Mouse (Mus musculus) CH12.LX (cell line): ENCODE data around the gene Prkag3. TPM values are rescaled to one million over a fixed set of nuclear protein-coding genes. Genes with fewer than 3 reads are reported as not detected.

Experiments used
- DNase-seq: peaks from one replicate; pipeline ENCODE4 v3.0.0-alpha.2; 2013; ENCODE audit errors: extremely low read depth
- H3K27ac ChIP-seq: 2 replicates; pipeline ENCODE4 v1.5.1; 2012; ENCODE audit warnings: low read depth, mild to moderate bottlenecking, control low read depth, moderate library complexity; ENCODE audit not compliant: insufficient read depth
- H3K27me3 ChIP-seq: replicated peaks from 2 replicates; pipeline ENCODE3; 2012; ENCODE audit warnings: inconsistent platforms
- H3K36me3 ChIP-seq, 2 experiments: replicated peaks in 1 of 2; 2 replicates each; pipeline versions ENCODE3 to v1.6.1; 2012; ENCODE audit warnings: inconsistent platforms in 1 of 2, low read length in 1 of 2, mild to moderate bottlenecking in 1 of 2, mixed read lengths in 1 of 2, moderate library complexity in 1 of 2; ENCODE audit not compliant: control insufficient read depth in 1 of 2, insufficient read depth in 1 of 2
- H3K4me1 ChIP-seq, 2 experiments: 2 replicates each; pipeline ENCODE4 v1.6.1; 2012; ENCODE audit warnings: inconsistent platforms in 1 of 2, moderate library complexity in 1 of 2; ENCODE audit not compliant: insufficient read depth in 2 of 2, control insufficient read depth in 1 of 2
- H3K4me2 ChIP-seq: 2 replicates; pipeline ENCODE4 v1.6.1; 2012; ENCODE audit warnings: low read depth, mild to moderate bottlenecking, control low read depth; ENCODE audit not compliant: poor library complexity, insufficient read depth, severe bottlenecking
- H3K4me3 ChIP-seq, 3 experiments: fragments of 150-350 bp in 1 of 3; sonication (generic) in 1 of 3; replicated peaks in 1 of 3; 2 replicates each; pipeline versions ENCODE3 to v1.5.1; 2011 to 2012; ENCODE audit warnings: low read depth in 2 of 3, low read length in 2 of 3, mild to moderate bottlenecking in 2 of 3, moderate library complexity in 2 of 3, control low read depth in 1 of 3, improper control_type of control experiment in 1 of 3, inconsistent platforms in 1 of 3, mixed read lengths in 1 of 3; ENCODE audit not compliant: poor library complexity in 1 of 3
- H3K79me2 ChIP-seq: replicated peaks from 2 replicates; pipeline ENCODE4 v1.6.1; 2012; ENCODE audit warnings: mild to moderate bottlenecking, moderate library complexity; ENCODE audit not compliant: control insufficient read depth, poor library complexity, insufficient read depth, severe bottlenecking; ENCODE audit errors: extremely low read depth
- H3K9ac ChIP-seq: 2 replicates; pipeline ENCODE4 v1.6.1; 2012; ENCODE audit warnings: low read depth, mild to moderate bottlenecking, control low read depth, moderate library complexity; ENCODE audit not compliant: insufficient read depth
- H3K9me3 ChIP-seq: replicated peaks from 2 replicates; pipeline ENCODE3; 2012; ENCODE audit warnings: low read length, inconsistent platforms, mixed read lengths
- CHD1 ChIP-seq: IDR thresholded peaks from 2 replicates; pipeline ENCODE4 v1.6.1; 2012; ENCODE audit warnings: low read depth, low read length, improper control_type of control experiment, inconsistent platforms
- CHD2 ChIP-seq: IDR thresholded peaks from 2 replicates; pipeline ENCODE4 v1.6.1; 2011; ENCODE audit warnings: low read length, improper control_type of control experiment
- CTCF ChIP-seq, 2 experiments: IDR thresholded peaks in 1 of 2; conservative IDR thresholded peaks in 1 of 2; 2 replicates each; pipeline ENCODE4 v1.5.1; 2011 to 2012; ENCODE audit warnings: low read depth in 2 of 2, low read length in 2 of 2, improper control_type of control experiment in 1 of 2, inconsistent platforms in 1 of 2, mild to moderate bottlenecking in 1 of 2, moderate library complexity in 1 of 2
- E2F4 ChIP-seq: IDR thresholded peaks from 2 replicates; pipeline ENCODE4 v1.6.1; 2011; ENCODE audit warnings: low read depth, low read length, improper control_type of control experiment; ENCODE audit not compliant: insufficient replicate concordance
- ELF1 ChIP-seq: IDR thresholded peaks from 2 replicates; pipeline ENCODE4 v1.6.1; 2014; ENCODE audit warnings: low read depth, mild to moderate bottlenecking, inconsistent platforms, low read length, improper control_type of control experiment
- ETS1 ChIP-seq: conservative IDR thresholded peaks from 2 replicates; pipeline ENCODE4 v1.6.1; 2012; ENCODE audit warnings: low read depth, mild to moderate bottlenecking, inconsistent platforms, low read length, improper control_type of control experiment, moderate library complexity
- IRF4 ChIP-seq: IDR thresholded peaks from 2 replicates; pipeline ENCODE4 v1.6.1; 2014; ENCODE audit warnings: low read depth, mild to moderate bottlenecking, inconsistent platforms, low read length, improper control_type of control experiment
- JUND ChIP-seq: conservative IDR thresholded peaks from 2 replicates; pipeline ENCODE4 v1.6.1; 2011; ENCODE audit warnings: low read depth, low read length, improper control_type of control experiment
- MAX ChIP-seq: IDR thresholded peaks from 2 replicates; pipeline ENCODE4 v1.6.1; 2011; ENCODE audit warnings: low read length, improper control_type of control experiment
- MEF2A ChIP-seq: IDR thresholded peaks from 2 replicates; pipeline ENCODE4 v1.6.1; 2014; ENCODE audit warnings: low read depth, mild to moderate bottlenecking, inconsistent platforms, low read length, improper control_type of control experiment, borderline replicate concordance
- POLR2A ChIP-seq: IDR thresholded peaks from 2 replicates; pipeline ENCODE4 v1.6.1; 2011; ENCODE audit warnings: low read depth, mild to moderate bottlenecking, improper control_type of control experiment, low read length
- POLR2AphosphoS2 ChIP-seq: IDR thresholded peaks from 2 replicates; pipeline ENCODE4 v1.6.1; 2011; ENCODE audit warnings: low read depth, low read length, improper control_type of control experiment
- RAD21 ChIP-seq: IDR thresholded peaks from 2 replicates; pipeline ENCODE4 v1.6.1; 2011; ENCODE audit warnings: low read depth, mild to moderate bottlenecking, low read length, improper control_type of control experiment, moderate library complexity
- SIN3A ChIP-seq: IDR thresholded peaks from 2 replicates; pipeline ENCODE4 v1.6.1; 2012; ENCODE audit warnings: low read length, improper control_type of control experiment, inconsistent platforms
- SMC3 ChIP-seq: IDR thresholded peaks from 2 replicates; pipeline ENCODE4 v1.6.1; 2011; ENCODE audit warnings: low read depth, low read length, improper control_type of control experiment
- TBP ChIP-seq: conservative IDR thresholded peaks from 2 replicates; pipeline ENCODE4 v1.6.1; 2011; ENCODE audit warnings: low read depth, low read length, improper control_type of control experiment
- TCF12 ChIP-seq: IDR thresholded peaks from 2 replicates; pipeline ENCODE4 v1.6.1; 2014; ENCODE audit warnings: low read depth, mild to moderate bottlenecking, inconsistent platforms, low read length, improper control_type of control experiment
- UBTF ChIP-seq: IDR thresholded peaks from 2 replicates; pipeline ENCODE4 v1.6.1; 2012; ENCODE audit warnings: low read depth, mild to moderate bottlenecking, inconsistent platforms, low read length, improper control_type of control experiment, moderate library complexity
- ZMIZ1 ChIP-seq: IDR thresholded peaks from 2 replicates; pipeline ENCODE4 v1.6.1; 2012; ENCODE audit warnings: low read depth, mild to moderate bottlenecking, inconsistent platforms, low read length, improper control_type of control experiment
- ZNF384 ChIP-seq: IDR thresholded peaks from 2 replicates; pipeline ENCODE4 v1.6.1; 2012; ENCODE audit warnings: low read depth, low read length, improper control_type of control experiment, inconsistent platforms
- dilution Hi-C: fragments of 300-500 bp; cut with MboI; formaldehyde crosslinking; loops from 2 replicates; pipeline ENCODE4 v1.14.3; 2020; ENCODE audit warnings: low sequenced_read_pairs; ENCODE audit not compliant: extremely low pct_unique_long_range_greater_than_20kb, extremely low pct_ligation_motif_present
- in situ Hi-C: fragments of 300-500 bp; cut with MboI; formaldehyde crosslinking; loops from 3 replicates; pipeline ENCODE4 v1.14.3; 2019; ENCODE audit warnings: low sequenced_read_pairs, low pct_ligation_motif_present, low pct_unique_long_range_greater_than_20kb, mixed read lengths
- polyA plus RNA-seq: library from polyadenylated mRNA; unstranded; fragments of >175 nt; gene quantifications from 2 replicates; pipeline ENCODE4 v1.2.1, GENCODE M21; 2012; ENCODE audit warnings: low read depth; ENCODE audit not compliant: insufficient read length
- total RNA-seq, 2 experiments: library from RNA; depleted of rRNA; stranded (reverse); fragments of 300-350 nt in 1 of 2; fragments of >200 nt in 1 of 2; gene quantifications; 2 replicates each; pipeline ENCODE4 v1.2.3; 2012 to 2014

Prkag3 gene
- total and polyA plus RNA-seq, 3 experiments: 0.09 to 0.13 TPM; not detected in 1

DNA sequence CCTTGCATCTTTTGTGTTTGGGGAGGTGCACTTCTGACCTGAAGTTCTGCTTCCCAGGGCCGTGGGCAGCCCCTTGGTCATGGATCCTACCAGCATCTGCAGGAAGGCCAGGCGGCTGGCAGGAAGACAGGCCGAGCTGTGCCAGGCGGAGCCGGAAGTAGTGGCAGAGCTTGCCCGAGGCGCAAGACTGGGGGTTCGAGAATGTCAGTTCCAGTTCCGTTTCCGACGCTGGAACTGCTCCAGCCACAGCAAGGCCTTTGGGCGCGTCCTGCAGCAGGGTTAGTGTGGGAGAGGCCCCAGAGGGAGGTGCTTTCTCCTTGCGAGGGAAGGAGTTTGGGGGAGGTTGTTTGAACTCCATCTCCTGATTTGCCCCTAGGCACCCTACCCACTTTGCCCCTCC, 33.0 kb upstream of the Prkag3 start:
- dilution Hi-C loops: no loop called here
- H3K4me3 ChIP-seq: no peak overlapping the region
- H3K4me2 ChIP-seq: no peak overlapping the region
- no peaks in the 10 kb centered on the region for H3K27me3 ChIP-seq
- H3K9me3 ChIP-seq: peaks cover 12% of the 10 kb centered on the region
- H3K4me1 ChIP-seq: peaks cover 0 to 18% of the 10 kb centered on the region in 2 experiments; a peak in 3 of 4 replicates
- no peak for TF ChIP-seq ELF1
- TF ChIP-seq POLR2A: no peak
- no peak for TF ChIP-seq SIN3A
- no peak for TF ChIP-seq JUND
- TF ChIP-seq, all 38 proteins: peak for 0
- Histone ChIP-seq H3K79me2 (no peaks in the 10 kb centered on the region), H3K36me3 (peaks cover 0 to 27% of the 10 kb centered on the region in 2 experiments), H3K9ac (no peak overlapping the region), H3K27ac (no peak overlapping the region)
- in situ Hi-C loops: no loop called here
- DNase-seq: no peak

DNA sequence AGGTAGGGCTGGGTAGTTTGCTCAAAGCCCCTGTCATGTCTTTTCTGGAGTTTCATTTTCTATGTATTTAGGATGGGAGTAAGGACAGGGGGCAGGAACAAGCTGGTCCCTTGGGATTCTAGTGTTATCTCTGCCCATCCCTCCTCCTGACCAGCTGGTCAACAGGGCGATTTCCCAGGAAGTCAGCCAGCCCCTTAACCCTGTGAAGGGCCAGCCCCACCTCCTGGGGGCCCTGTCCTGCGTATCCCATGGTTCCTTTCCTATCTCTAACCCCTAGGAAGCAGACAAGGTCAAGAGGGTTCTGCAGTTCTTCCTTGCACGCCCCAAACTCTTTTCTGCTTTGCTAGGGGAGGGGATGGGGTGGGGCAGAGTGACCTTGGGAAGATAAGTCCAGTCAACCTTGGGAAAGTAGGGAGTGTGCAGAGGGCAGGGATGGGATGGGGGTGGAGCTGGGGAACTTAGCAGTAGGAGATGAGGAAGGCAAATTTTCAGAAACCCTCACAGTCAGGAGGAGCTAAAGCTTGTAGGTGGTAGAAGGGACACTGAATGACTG, 30.0 kb upstream of the Prkag3 start:
- TF ChIP-seq TBP: no peak
- no peak for TF ChIP-seq MEF2A
- no peak for TF ChIP-seq CHD1
- no peak overlapping the region for H3K4me3 ChIP-seq
- dilution Hi-C loops (no loop called here), in situ Hi-C loops (no loop called here)
- DNase-seq: no peak
- peaks cover 16 to 36% of the 10 kb centered on the region in 2 experiments for H3K4me1 ChIP-seq
- H3K27me3 ChIP-seq: no peaks in the 10 kb centered on the region
- H3K79me2 ChIP-seq: no peaks in the 10 kb centered on the region
- H3K27ac ChIP-seq: no peak overlapping the region
- no peak overlapping the region for H3K4me2 ChIP-seq
- H3K36me3 ChIP-seq: peaks cover 0 to 16% of the 10 kb centered on the region in 2 experiments
- H3K9me3 ChIP-seq: peaks cover under 1% of the 10 kb centered on the region
- H3K9ac ChIP-seq: no peak overlapping the region

DNA sequence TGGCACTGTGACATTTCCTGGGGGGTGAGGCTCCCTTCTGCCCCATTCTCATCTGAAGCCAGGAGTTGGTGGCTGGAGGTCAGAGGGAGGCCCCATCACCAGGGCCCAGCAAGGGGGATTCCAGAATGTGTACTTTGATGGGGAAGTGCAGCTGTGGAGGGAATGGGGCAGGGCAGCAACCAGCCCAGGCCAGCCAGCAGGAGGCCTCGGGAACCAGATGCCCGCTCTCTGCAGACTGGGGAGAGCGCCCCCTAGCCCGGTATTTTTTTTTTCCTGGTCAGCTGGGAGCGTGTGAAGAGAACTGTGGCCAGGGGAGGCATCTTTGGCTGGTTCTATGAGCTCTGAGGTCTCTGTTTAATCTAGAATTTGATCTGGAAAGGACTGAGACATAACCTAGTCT, 26.8 kb upstream of the Prkag3 start:
- H3K36me3 ChIP-seq: no peaks in the 10 kb centered on the region
- peaks cover 19 to 53% of the 10 kb centered on the region in 2 experiments for H3K4me1 ChIP-seq
- H3K4me2 ChIP-seq: no peak overlapping the region
- dilution Hi-C loops: no loop called here
- TF ChIP-seq CTCF (conservative IDR thresholded peaks at IDR 0.05 in 1 of 2, IDR thresholded peaks at IDR 0.05 in 1 of 2; ENCODE audit: low read depth in 2 of 2, low read length in 2 of 2): peak; percentile 27 to 97; a peak in 3 of 4 replicates
- TF ChIP-seq SIN3A: no peak
- peak; percentile 11 for TF ChIP-seq RAD21
- TF ChIP-seq TCF12: peak; percentile 67
- TF ChIP-seq CHD2: no peak
- TF ChIP-seq ETS1: no peak
- no peak for TF ChIP-seq MAX
- TF ChIP-seq POLR2AphosphoS2: no peak
- TF ChIP-seq SMC3: peak; percentile 35
- peak; percentile 77 for TF ChIP-seq IRF4
- TF ChIP-seq ZNF384: peak; percentile 78
- TF ChIP-seq UBTF: peak; percentile 65; the same call in 1 of the 2 replicates
- TF ChIP-seq E2F4: no peak
- no peak for TF ChIP-seq ZMIZ1
- peak; percentile 10; the same call in 1 of the 2 replicates for TF ChIP-seq ELF1
- TF ChIP-seq, all 38 proteins: peak for 8
- DNase-seq: no peak
- in situ Hi-C loops: no loop called here
- Histone ChIP-seq H3K27me3 (peaks cover 15% of the 10 kb centered on the region), H3K9me3 (no peaks in the 10 kb centered on the region), H3K79me2 (no peaks in the 10 kb centered on the region), H3K4me3 (no peak overlapping the region), H3K9ac (no peak overlapping the region), H3K27ac (peak overlapping the region; percentile 72)
